Mouse (Mus musculus): ENCODE data around the gene Srbd1. TPM values are rescaled to one million over a fixed set of nuclear protein-coding genes. Genes with fewer than 3 reads are reported as not detected.

Gene Srbd1
- total and polyA plus RNA-seq, 3 experiments = 8.9 to 33.3 (median 26.6) TPM

- no peak for TF ChIP-seq CTCF (IDR thresholded peaks at IDR 0.05; ENCODE audit: low read depth, low read length)
- no peak for TF ChIP-seq GATA1 (IDR thresholded peaks at IDR 0.05; ENCODE audit: borderline replicate concordance, low read length)
- TF ChIP-seq POLR2AphosphoS5 (IDR thresholded peaks at IDR 0.05; ENCODE audit: insufficient replicate concordance, low read depth, low read length) = no peak
- no peak for TF ChIP-seq TAL1 (conservative IDR thresholded peaks at IDR 0.05; ENCODE audit: low read depth, low read length)
- no peak for TF ChIP-seq GATA2 (IDR thresholded peaks at IDR 0.05; ENCODE audit: borderline replicate concordance, low read depth, low read length)
- H3K4me3 ChIP-seq (ENCODE audit: low read depth, low read length) = no peak overlapping the region
- H3K4me1 ChIP-seq (ENCODE audit: insufficient read depth, low read depth, low read length) = no peaks in the 10 kb centered on the region
- ATAC-seq (ENCODE audit: extremely low read depth, insufficient number of reproducible peaks, low FRiP score, poor library complexity, severe bottlenecking) = no peak
- DNase-seq (ENCODE audit: low spot score) = no peak
- H3K9me3 ChIP-seq (replicated peaks) = no peaks in the 10 kb centered on the region
- peaks cover 5% of the 10 kb centered on the region; the same call in 1 of the 2 replicates for H3K27me3 ChIP-seq (ENCODE audit: insufficient read depth, low read length)
- H3K36me3 ChIP-seq (replicated peaks) = no peaks in the 10 kb centered on the region
Measured at GRCm38 (mm10) chr17:85943994-85944640, 200.9 kb downstream of the Srbd1 start.

- H3K27me3 ChIP-seq (ENCODE audit: insufficient read depth, low read length) = peaks cover 5% of the 10 kb centered on the region; the same call in 1 of the 2 replicates
- no peaks in the 10 kb centered on the region for H3K9me3 ChIP-seq (replicated peaks)
- H3K4me1 ChIP-seq (ENCODE audit: insufficient read depth, low read depth, low read length) = no peaks in the 10 kb centered on the region
- H3K4me3 ChIP-seq (ENCODE audit: low read depth, low read length) = no peak overlapping the region
- TF ChIP-seq GATA2 (IDR thresholded peaks at IDR 0.05; ENCODE audit: borderline replicate concordance, low read depth, low read length) = no peak
- TF ChIP-seq GATA1 (IDR thresholded peaks at IDR 0.05; ENCODE audit: borderline replicate concordance, low read length) = no peak
- TF ChIP-seq CTCF (IDR thresholded peaks at IDR 0.05; ENCODE audit: low read depth, low read length) = no peak
- no peak for TF ChIP-seq POLR2AphosphoS5 (IDR thresholded peaks at IDR 0.05; ENCODE audit: insufficient replicate concordance, low read depth, low read length)
- TF ChIP-seq TAL1 (conservative IDR thresholded peaks at IDR 0.05; ENCODE audit: low read depth, low read length) = no peak
- no peak for DNase-seq (ENCODE audit: low spot score)
- ATAC-seq (ENCODE audit: extremely low read depth, insufficient number of reproducible peaks, low FRiP score, poor library complexity, severe bottlenecking) = no peak
- no peaks in the 10 kb centered on the region for H3K36me3 ChIP-seq (replicated peaks)
Measured at GRCm38 (mm10) chr17:85943551-85943981, 201.4 kb downstream of the Srbd1 start.

DNA sequence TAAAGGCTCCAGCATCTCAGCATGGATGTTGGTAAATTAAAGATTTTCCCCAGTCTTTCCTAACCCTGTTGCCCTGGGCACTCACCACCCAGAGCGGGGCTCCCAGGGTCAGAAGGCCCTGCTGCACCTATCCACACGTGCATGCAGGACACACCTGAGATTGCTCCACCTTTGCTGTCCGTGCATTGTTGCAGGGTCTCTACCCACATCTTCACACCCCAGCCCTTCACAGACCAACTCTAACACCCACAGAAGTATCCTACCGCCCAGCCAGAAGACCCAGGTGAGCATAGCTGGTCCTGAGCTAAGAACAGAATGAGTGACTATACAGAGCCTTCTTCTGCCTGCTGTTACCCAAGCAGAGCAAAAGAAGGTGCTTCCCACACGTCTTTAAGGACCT, 201.9 kb downstream of the Srbd1 start:
- Histone ChIP-seq H3K27me3 (ENCODE audit: insufficient read depth, low read length) (peaks cover 5% of the 10 kb centered on the region; the same call in 1 of the 2 replicates), H3K4me3 (ENCODE audit: low read depth, low read length) (no peak overlapping the region), H3K4me1 (ENCODE audit: insufficient read depth, low read depth, low read length) (no peaks in the 10 kb centered on the region), H3K36me3 (replicated peaks) (no peaks in the 10 kb centered on the region), H3K9me3 (replicated peaks) (no peaks in the 10 kb centered on the region)
- DNase-seq (ENCODE audit: low spot score) (no peak), ATAC-seq (ENCODE audit: extremely low read depth, insufficient number of reproducible peaks, low FRiP score, poor library complexity, severe bottlenecking) (no peak)
- TF ChIP-seq GATA2 (IDR thresholded peaks at IDR 0.05; ENCODE audit: borderline replicate concordance, low read depth, low read length) = no peak
- no peak for TF ChIP-seq POLR2AphosphoS5 (IDR thresholded peaks at IDR 0.05; ENCODE audit: insufficient replicate concordance, low read depth, low read length)
- TF ChIP-seq CTCF (IDR thresholded peaks at IDR 0.05; ENCODE audit: low read depth, low read length) = no peak
- no peak for TF ChIP-seq GATA1 (IDR thresholded peaks at IDR 0.05; ENCODE audit: borderline replicate concordance, low read length)

DNA sequence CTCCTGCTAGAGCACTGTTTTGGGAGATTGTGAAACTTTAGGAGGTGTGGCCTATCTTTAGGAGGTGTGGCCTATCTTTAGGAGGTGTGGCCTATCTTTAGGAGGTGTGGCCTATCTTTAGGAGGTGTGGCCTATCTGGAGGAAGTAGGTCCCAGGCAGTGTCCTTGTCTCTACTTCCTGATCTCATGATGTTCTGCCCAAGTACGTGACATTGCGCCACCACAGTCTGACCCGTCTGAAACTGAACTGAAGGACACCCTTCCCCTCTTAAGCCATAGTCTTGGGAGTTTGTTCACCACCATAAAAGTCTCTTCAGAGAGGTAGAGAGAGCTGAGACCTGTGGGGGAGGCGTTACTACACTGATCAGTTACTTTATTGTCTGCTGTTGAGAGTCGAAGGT, 202.9 kb downstream of the Srbd1 start:
- ATAC-seq (ENCODE audit: extremely low read depth, insufficient number of reproducible peaks, low FRiP score, poor library complexity, severe bottlenecking) = no peak
- peaks cover 5% of the 10 kb centered on the region for H3K9me3 ChIP-seq (replicated peaks)

DNA sequence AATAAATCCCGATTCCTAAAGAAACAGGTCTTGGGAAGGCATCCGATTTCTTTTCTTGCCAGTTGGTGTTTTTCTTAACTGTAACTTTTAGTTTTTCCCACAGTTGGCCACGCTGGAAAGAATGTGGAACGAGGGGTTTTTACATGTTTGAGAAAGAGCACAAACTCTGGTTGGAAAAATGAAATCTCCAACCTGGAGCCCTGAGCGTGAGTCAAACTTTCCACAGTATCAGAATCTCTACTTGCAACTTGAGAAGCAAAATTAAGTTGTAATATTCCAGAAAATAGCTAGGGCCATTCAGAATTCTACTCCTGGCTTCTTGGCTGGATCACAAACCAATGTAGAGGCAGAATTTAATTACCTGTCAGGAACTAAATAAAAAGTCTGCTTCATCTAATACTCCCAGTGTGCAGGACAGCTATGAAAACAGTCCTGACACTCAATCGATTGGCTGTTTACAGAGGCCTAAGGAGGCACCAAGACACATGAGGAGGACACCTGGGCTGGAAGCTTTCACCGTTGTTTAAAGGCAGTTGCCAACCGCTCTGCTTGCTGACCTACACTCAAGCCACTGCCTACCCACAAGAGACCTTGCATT, 203.7 kb downstream of the Srbd1 start:
- Histone ChIP-seq H3K4me3 (ENCODE audit: low read depth, low read length) (no peak overlapping the region), H3K27me3 (ENCODE audit: insufficient read depth, low read length) (peaks cover 4% of the 10 kb centered on the region; the same call in 1 of the 2 replicates), H3K9me3 (replicated peaks) (peaks cover 7% of the 10 kb centered on the region), H3K4me1 (ENCODE audit: insufficient read depth, low read depth, low read length) (no peaks in the 10 kb centered on the region), H3K36me3 (replicated peaks) (no peaks in the 10 kb centered on the region)
- DNase-seq (ENCODE audit: low spot score) (no peak), ATAC-seq (ENCODE audit: extremely low read depth, insufficient number of reproducible peaks, low FRiP score, poor library complexity, severe bottlenecking) (no peak)
- no peak for TF ChIP-seq GATA2 (IDR thresholded peaks at IDR 0.05; ENCODE audit: borderline replicate concordance, low read depth, low read length)
- TF ChIP-seq POLR2AphosphoS5 (IDR thresholded peaks at IDR 0.05; ENCODE audit: insufficient replicate concordance, low read depth, low read length) = no peak
- no peak for TF ChIP-seq GATA1 (IDR thresholded peaks at IDR 0.05; ENCODE audit: borderline replicate concordance, low read length)
- no peak for TF ChIP-seq CTCF (IDR thresholded peaks at IDR 0.05; ENCODE audit: low read depth, low read length)
- TF ChIP-seq TAL1 (conservative IDR thresholded peaks at IDR 0.05; ENCODE audit: low read depth, low read length) = no peak

More for the DNA sequence above, 202.9 kb downstream of the Srbd1 start:
- no peak overlapping the region for H3K4me3 ChIP-seq (ENCODE audit: low read depth, low read length)
- H3K4me1 ChIP-seq (ENCODE audit: insufficient read depth, low read depth, low read length) = no peaks in the 10 kb centered on the region
- H3K27me3 ChIP-seq (ENCODE audit: insufficient read depth, low read length) = peaks cover 6% of the 10 kb centered on the region; the same call in 1 of the 2 replicates
- no peaks in the 10 kb centered on the region for H3K36me3 ChIP-seq (replicated peaks)
- no peak for DNase-seq (ENCODE audit: low spot score)
- no peak for TF ChIP-seq GATA1 (IDR thresholded peaks at IDR 0.05; ENCODE audit: borderline replicate concordance, low read length)
- no peak for TF ChIP-seq TAL1 (conservative IDR thresholded peaks at IDR 0.05; ENCODE audit: low read depth, low read length)
- no peak for TF ChIP-seq GATA2 (IDR thresholded peaks at IDR 0.05; ENCODE audit: borderline replicate concordance, low read depth, low read length)
- TF ChIP-seq POLR2AphosphoS5 (IDR thresholded peaks at IDR 0.05; ENCODE audit: insufficient replicate concordance, low read depth, low read length) = no peak
- TF ChIP-seq CTCF (IDR thresholded peaks at IDR 0.05; ENCODE audit: low read depth, low read length) = no peak

DNA sequence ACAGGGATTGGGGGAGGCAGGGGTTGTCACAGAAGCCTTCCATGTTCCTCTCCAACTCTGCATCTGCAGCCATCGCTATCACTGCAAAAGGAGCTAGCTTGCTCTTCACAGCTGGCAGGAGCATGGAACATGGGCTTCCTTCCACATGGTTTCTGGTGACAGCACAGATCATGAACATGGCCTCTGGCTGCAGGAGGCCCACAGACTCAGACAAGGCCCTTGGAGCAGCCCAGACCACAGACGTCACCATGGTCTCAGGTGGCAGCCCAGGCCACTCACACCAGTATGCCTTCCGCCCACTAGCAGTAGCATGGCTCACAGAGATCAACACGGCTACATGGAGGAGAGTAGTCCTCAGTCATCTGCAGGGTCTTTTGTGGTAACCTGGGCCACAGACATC, 207.8 kb downstream of the Srbd1 start:
- Histone ChIP-seq H3K36me3 (replicated peaks) (no peaks in the 10 kb centered on the region), H3K4me1 (ENCODE audit: insufficient read depth, low read depth, low read length) (no peaks in the 10 kb centered on the region), H3K27me3 (ENCODE audit: insufficient read depth, low read length) (peaks cover 2% of the 10 kb centered on the region; the same call in 1 of the 2 replicates), H3K9me3 (replicated peaks) (peaks cover 7% of the 10 kb centered on the region), H3K4me3 (ENCODE audit: low read depth, low read length) (no peak overlapping the region)
- TF ChIP-seq GATA1 (IDR thresholded peaks at IDR 0.05; ENCODE audit: borderline replicate concordance, low read length) = no peak
- no peak for DNase-seq (ENCODE audit: low spot score)
- no peak for ATAC-seq (ENCODE audit: extremely low read depth, insufficient number of reproducible peaks, low FRiP score, poor library complexity, severe bottlenecking)
